Mouse (Mus musculus): ENCODE measurements at regions not wholly inside any gene's neighbourhood (a gene's known extent, or its start where the extent isn't known, plus 50 kb on each side); places are given as distances from the start of the nearest gene placed in this dataset.
A peak's percentile ranks its signal among the peaks of the same experiment; 100 is the strongest.

- no peak for DNase-seq (ENCODE audit: low spot score in 2 of 2)
Measured at GRCm38 (mm10) chr1:184536311-184537200, 195.9 kb downstream of the Hlx start.

- no peak for DNase-seq (ENCODE audit: low spot score in 2 of 2)
Measured at GRCm38 (mm10) chr1:184535691-184536090, 196.7 kb downstream of the Hlx start.

GRCm38 (mm10) chr1:184534511-184534910 is 197.9 kb downstream of the Hlx start:
- DNase-seq (ENCODE audit: low spot score in 2 of 2): peak; percentile 34 to 62

GRCm38 (mm10) chr1:184533870-184534269 is 198.5 kb downstream of the Hlx start:
- DNase-seq (ENCODE audit: low spot score in 2 of 2): no peak

GRCm38 (mm10) chr1:184532488-184533055 is 199.8 kb downstream of the Hlx start:
- DNase-seq (ENCODE audit: low spot score in 2 of 2): no peak

- no peak for DNase-seq (ENCODE audit: low spot score in 2 of 2)
Measured at GRCm38 (mm10) chr1:184530606-184531320, 201.7 kb downstream of the Hlx start.

GRCm38 (mm10) chr1:184525740-184526139 is 206.7 kb downstream of the Hlx start:
- no peak for DNase-seq (ENCODE audit: low spot score in 2 of 2)

GRCm38 (mm10) chr1:184519551-184519950 is 212.9 kb downstream of the Hlx start:
- no peak for DNase-seq (ENCODE audit: low spot score in 2 of 2)

- DNase-seq (ENCODE audit: low spot score in 2 of 2): no peak
Measured at GRCm38 (mm10) chr1:184504663-184505062, 227.8 kb downstream of the Hlx start.

GRCm38 (mm10) chr1:184503827-184504355 is 228.5 kb downstream of the Hlx start:
- no peak for DNase-seq (ENCODE audit: low spot score in 2 of 2)

GRCm38 (mm10) chr1:184500702-184501101 is 231.7 kb downstream of the Hlx start:
- DNase-seq (ENCODE audit: low spot score in 2 of 2): no peak

GRCm38 (mm10) chr1:184498909-184499525 is 233.4 kb downstream of the Hlx start:
- DNase-seq (ENCODE audit: low spot score in 2 of 2): no peak

- DNase-seq (ENCODE audit: low spot score in 2 of 2): no peak
Measured at GRCm38 (mm10) chr1:184497007-184497406, 235.4 kb downstream of the Hlx start.

- no peak for DNase-seq (ENCODE audit: low spot score in 2 of 2)
Measured at GRCm38 (mm10) chr1:184493811-184494210, 238.6 kb downstream of the Hlx start.

- no peak for DNase-seq (ENCODE audit: low spot score in 2 of 2)
Measured at GRCm38 (mm10) chr1:184492115-184492514, 240.3 kb downstream of the Hlx start.

GRCm38 (mm10) chr1:184491252-184491651 is 241.2 kb downstream of the Hlx start:
- no peak for DNase-seq (ENCODE audit: low spot score in 2 of 2)

- DNase-seq (ENCODE audit: low spot score in 2 of 2): no peak
Measured at GRCm38 (mm10) chr1:184487409-184487808, 245.0 kb downstream of the Hlx start.

- no peak for DNase-seq (ENCODE audit: low spot score in 2 of 2)
Measured at GRCm38 (mm10) chr1:184484801-184485200, 247.6 kb downstream of the Hlx start.

GRCm38 (mm10) chr1:184483371-184483770 is 249.0 kb downstream of the Hlx start:
- DNase-seq (ENCODE audit: low spot score in 2 of 2): no peak

GRCm38 (mm10) chr1:184482026-184482425 is 250.4 kb downstream of the Hlx start:
- no peak for DNase-seq (ENCODE audit: low spot score in 2 of 2)

GRCm38 (mm10) chr1:184480571-184481220 is 251.7 kb downstream of the Hlx start:
- peak in 1 of 2 experiments; percentile 7 for DNase-seq (ENCODE audit: low spot score in 2 of 2)

All from natural killer cell, adult 2 months (primary cell).